Mouse (Mus musculus) olfactory bulb, adult 2 months (tissue): ENCODE measurements at regions not wholly inside any gene's neighbourhood (a gene's known extent, or its start where the extent isn't known, plus 50 kb on each side); places are given as distances from the start of the nearest gene placed in this dataset.

Source experiments
- CTCF ChIP-seq: fragments of 200-500 bp; IDR thresholded peaks from 2 replicates; pipeline ENCODE4 v1.5.1; 2012; ENCODE audit warnings: low read depth, mild to moderate bottlenecking, low read length, moderate library complexity; ENCODE audit not compliant: insufficient read depth
- POLR2A ChIP-seq: fragments of 200-500 bp; IDR thresholded peaks from 2 replicates; pipeline ENCODE4 v1.6.1; 2012; ENCODE audit warnings: mild to moderate bottlenecking, low read depth, low read length, moderate library complexity; ENCODE audit not compliant: insufficient read depth

GRCm38 (mm10) chr4:7153835-7154234 is 1085.0 kb downstream of the Car8 start:
- no peak for TF ChIP-seq POLR2A
- no peak for TF ChIP-seq CTCF
